Mouse (Mus musculus): Measurements from ENCODE around the gene Dab2.

- TF ChIP-seq POLR2A (IDR thresholded peaks at IDR 0.05; ENCODE audit: borderline replicate concordance, control insufficient read depth, low read depth, low read length) (no peak), CTCF (IDR thresholded peaks at IDR 0.05; ENCODE audit: control insufficient read depth, insufficient read depth, low read length) (no peak)
Measured at GRCm38 (mm10) chr15:6404172-6404571, 104.6 kb downstream of the Dab2 start.
